Mouse (Mus musculus) testis, adult 2 months (tissue): ENCODE measurements at regions not wholly inside any gene's neighbourhood (a gene's known extent, or its start where the extent isn't known, plus 50 kb on each side); places are given as distances from the start of the nearest gene placed in this dataset.

ENCODE experiments used
- CTCF ChIP-seq: fragments of 200-500 bp; IDR thresholded peaks from 2 replicates; pipeline ENCODE4 v1.5.1; 2012; ENCODE audit warnings: low read depth, mild to moderate bottlenecking, inconsistent platforms, low read length, moderate library complexity; ENCODE audit not compliant: control insufficient read depth, insufficient read depth, insufficient replicate concordance
- POLR2A ChIP-seq: fragments of 200-500 bp; IDR thresholded peaks from 2 replicates; pipeline ENCODE4 v1.6.1; 2012; ENCODE audit warnings: low read depth, mild to moderate bottlenecking, inconsistent platforms, low read length, moderate library complexity; ENCODE audit not compliant: control insufficient read depth

DNA sequence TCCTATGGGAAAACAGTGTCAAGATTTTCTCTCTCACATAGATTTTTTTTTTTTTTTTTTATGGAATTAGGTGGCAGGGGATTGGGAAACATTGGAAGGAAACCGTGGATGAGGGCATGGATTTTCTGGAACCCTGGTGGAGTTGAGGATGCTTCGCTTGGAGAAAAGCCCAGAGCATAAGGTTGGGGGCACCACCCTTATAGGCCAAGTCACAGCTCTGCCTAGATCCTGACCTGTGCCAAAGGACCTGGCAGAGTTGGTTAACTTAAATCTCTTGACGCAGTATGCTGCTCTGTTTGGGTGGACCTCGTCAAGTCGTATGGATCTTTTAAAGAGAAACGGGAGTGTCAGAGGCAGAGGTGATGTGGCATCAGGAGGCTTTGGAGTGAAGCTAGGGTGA lies 130.1 kb downstream of the 9530068E07Rik start:
- no peak for TF ChIP-seq CTCF
- TF ChIP-seq POLR2A = no peak
